Mouse (Mus musculus) erythroblast, adult 5-6 weeks (primary cell): ENCODE measurements around the gene Mef2c. TPM values are rescaled to one million over a fixed set of nuclear protein-coding genes. Genes with fewer than 3 reads are reported as not detected.

Experiments
- ATAC-seq: replicated peaks from 2 replicates; pipeline ENCODE4 v1.8.0; 2016; ENCODE audit warnings: moderate number of reproducible peaks, mild to moderate bottlenecking, moderate TSS enrichment, inconsistent platforms; ENCODE audit not compliant: poor library complexity, low FRiP score, severe bottlenecking
- total RNA-seq, 2 experiments: library from RNA; stranded (forward) in 1 of 2; stranded (reverse) in 1 of 2; fragments of 150-400 nt in 1 of 2; fragments of 200-764, 138-1000 nt in 1 of 2; gene quantifications; 2 replicates each; pipeline versions ENCODE4 v1.2.3 to v1.2.4; 2015 to 2017; ENCODE audit warnings: low replicate concordance in 2 of 2

Mef2c gene
- total RNA-seq (2015; ENCODE audit: low replicate concordance) (12.7 and 24.4 TPM in 2 replicates), total RNA-seq (2017; ENCODE audit: low replicate concordance) (7.5 and 14.1 TPM in 2 replicates)

GRCm38 (mm10) chr13:83503919-83504318, at the start of gene Mef2c:
Gene Mef2c (plus strand): TSS chr13:83504034.
- ATAC-seq, result no peak

- ATAC-seq, result no peak
Observed at GRCm38 (mm10) chr13:83458729-83459128, 45.1 kb upstream of the Mef2c start.

DNA sequence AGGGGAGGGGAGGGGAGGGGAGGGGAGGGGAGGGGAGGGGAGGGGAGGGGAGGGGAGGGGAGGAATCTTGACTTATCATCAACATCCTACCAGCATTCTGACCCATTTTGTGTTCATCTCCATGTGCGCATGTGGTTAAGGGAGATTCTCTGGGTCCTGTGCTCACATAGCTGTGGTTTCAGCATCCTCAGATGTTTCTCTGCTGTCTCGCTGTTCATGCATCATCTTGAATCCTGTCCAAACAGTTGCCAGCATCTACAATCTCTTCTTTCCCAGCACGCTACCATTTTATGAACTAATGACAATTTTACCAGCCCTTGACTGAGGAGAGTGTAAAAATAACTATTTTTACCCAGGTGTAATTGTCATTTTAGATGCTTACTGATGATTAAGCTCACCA, 44.2 kb upstream of the Mef2c start:
- ATAC-seq, result no peak

DNA sequence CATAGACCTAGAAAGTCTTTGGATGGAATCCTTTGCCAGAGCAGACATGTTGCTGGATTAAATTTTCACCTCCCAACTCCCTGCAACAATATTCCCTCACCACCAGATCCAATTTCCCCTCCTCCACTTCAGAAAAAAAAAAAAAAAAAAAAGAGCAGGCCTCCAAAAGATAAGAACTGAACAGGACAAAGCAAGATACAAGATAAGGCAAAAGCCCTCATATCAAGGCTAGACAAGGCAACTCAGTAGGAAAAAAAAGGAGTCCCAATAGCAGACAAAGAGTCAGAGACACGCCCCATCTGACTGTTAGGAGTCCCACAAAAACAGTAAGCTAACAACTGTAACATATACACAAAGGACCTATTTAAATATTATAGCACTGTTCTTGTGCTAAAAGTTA, 43.2 kb upstream of the Mef2c start:
- no peak for ATAC-seq

DNA sequence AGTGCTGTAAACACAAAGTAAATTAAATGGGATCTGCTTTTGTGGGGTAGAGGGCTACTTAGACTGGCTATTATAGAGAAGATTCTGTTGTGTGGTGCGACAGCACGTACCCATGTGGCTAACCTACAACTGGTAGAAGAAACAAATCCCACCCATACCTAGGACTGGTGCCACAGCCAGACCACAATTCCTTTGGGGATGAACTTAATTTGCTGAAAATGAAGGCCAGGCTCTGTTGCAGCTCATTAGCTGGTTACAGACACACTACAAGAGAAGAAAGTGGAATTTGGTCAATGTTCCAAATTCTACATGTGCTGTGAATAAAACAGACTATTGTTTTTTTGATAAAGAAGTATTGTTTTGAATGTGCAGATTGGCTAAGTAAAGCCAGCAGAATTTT, 42.3 kb upstream of the Mef2c start:
- no peak for ATAC-seq

- no peak for ATAC-seq
Observed at GRCm38 (mm10) chr13:83466756-83467155, 37.1 kb upstream of the Mef2c start.

GRCm38 (mm10) chr13:83468794-83469193, 35.0 kb upstream of the Mef2c start:
- no peak for ATAC-seq

GRCm38 (mm10) chr13:83473755-83474154, 30.1 kb upstream of the Mef2c start:
- ATAC-seq, result no peak

DNA sequence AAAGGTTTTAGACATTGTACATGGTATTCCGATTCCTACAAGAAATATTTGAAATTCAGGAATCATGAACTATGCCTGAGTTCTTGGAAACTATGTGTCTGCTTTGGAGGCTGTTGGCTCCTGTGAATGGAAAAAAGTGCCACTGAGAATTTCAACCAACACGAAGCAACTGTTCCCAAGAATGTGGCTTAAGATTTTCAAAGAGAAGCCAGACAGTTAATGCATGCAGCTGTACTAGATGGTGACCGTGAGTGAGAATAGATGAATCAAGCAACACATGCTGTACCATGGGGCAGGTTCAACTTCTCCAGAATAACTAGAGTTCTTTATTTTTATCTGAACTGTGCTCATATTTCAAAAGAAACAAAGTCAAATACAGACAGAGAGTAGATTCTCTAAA, 23.4 kb upstream of the Mef2c start:
- ATAC-seq, result no peak

DNA sequence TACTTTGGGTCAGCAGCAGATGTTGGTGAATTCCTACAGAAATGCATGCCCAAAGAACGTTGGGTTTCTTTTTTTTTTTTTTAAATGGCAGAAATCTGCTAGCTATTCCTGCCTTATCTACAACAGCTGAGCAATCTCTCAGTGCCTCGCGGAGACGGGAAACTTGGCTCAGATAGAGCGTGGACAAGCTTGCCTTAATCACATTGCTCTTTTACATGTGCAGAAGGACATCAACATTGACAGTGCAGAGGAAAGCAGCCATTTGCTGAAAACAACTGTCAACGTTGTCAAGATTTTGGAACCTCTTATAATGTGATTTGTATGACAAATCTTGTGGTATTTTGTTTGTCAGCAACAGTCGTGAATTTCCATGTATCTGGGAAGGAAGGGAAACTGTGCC, 22.5 kb upstream of the Mef2c start:
- ATAC-seq, result no peak

DNA sequence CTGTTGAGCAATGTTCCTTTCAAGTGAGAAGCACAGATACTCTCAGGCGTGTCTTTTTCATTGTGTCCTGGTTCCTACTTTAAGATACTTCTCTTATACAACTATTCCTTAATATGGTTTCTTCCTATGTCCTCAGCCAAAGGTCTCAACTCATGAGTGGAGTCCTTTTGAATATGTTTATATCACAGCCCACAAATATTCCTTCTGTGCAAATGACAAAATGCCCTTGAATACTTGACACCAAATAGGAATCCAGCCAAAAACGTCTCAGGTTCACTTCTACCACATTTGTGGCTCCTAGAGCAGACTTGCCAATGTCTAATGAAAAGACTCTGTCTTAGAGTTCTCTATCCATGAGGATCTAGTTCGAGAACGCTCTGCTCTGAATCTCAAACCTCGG, 21.7 kb upstream of the Mef2c start:
- no peak for ATAC-seq

DNA sequence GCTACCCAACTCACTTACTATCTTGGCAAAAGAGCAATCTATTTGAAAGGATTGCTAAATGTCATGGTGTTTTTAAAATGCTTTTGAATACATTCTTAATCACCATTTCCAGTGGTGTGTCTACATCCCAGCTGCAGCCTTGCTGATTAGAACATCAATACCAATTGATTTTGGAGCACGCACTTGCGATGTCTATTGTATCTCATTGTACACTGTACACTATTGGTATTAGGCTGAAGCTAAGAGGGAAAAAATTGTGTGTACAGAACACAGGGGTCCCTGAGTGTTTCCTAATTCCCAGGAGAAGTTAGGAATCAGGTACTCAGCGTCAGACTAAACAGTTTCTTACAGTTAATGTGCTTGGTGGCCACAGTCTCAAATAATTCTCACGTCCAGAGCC, 19.6 kb upstream of the Mef2c start:
- no peak for ATAC-seq

DNA sequence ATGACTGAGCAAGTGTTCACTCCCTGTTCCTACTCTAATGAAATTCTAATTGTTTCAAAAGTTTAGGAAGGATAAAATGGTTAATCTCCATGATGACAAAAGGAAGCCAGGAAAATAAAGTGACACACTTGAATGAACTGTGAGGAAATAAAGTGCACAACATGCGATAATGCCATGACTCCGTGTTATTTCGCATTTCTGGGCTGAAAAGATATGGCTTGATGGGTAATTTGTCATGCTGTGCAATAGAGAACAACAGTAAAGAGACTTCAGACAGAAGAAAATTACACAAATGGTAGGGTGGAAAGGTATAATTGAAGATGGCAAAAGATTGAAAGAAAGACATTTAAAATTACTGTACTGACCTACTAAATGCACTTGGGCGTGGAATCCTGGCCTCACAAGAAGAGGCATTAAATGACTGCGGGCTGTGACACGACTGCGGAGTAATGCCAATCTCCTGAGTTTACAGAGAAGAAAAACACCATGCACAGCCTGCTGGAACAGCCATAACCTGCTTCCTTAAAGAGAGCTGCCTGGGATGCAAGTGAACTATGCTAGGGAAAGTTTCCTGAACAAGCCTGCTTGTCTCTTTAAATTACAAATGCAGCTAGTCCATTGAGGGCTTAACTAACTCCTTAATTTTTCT, 19.0 kb upstream of the Mef2c start:
- no peak for ATAC-seq

DNA sequence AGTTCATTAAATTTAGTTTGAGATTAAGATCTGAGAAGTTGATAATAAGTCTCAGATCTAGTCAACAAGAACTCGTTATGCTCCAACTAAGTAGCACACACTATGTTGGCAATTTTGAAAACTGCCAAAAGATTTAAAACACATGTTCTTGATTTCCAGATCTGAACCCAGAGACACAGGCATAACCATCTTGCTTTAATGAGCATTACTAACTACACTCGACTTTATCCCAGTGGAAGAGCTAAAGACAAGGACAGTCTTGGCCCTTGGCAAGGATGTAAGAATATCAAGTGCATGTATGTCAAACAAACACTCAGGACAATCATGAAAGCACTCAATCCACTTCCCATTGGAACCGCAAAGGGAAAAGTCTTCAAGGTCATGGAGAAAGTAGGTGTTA, 11.8 kb upstream of the Mef2c start:
- no peak for ATAC-seq

GRCm38 (mm10) chr13:83497708-83498107, 6.1 kb upstream of the Mef2c start:
- ATAC-seq, result no peak

DNA sequence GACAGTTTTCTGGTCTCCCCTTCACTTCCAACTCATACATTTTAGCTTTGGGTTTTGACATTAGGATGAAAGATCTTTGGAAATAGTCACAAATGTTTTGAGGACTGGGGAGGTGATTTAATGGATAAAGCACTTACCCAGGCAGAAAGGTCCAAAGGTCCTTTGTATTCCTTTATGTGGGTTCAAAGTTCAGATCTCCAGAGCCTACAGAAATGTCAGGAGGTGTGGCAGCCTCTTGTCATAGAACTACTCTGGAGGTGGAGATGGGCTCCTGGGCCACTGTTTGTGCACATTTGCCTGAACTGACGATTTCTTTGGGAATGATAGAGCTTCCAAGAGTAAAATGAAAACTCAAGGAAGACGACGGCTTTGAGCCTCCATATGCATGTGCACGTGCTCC, 4.3 kb upstream of the Mef2c start:
- no peak for ATAC-seq

DNA sequence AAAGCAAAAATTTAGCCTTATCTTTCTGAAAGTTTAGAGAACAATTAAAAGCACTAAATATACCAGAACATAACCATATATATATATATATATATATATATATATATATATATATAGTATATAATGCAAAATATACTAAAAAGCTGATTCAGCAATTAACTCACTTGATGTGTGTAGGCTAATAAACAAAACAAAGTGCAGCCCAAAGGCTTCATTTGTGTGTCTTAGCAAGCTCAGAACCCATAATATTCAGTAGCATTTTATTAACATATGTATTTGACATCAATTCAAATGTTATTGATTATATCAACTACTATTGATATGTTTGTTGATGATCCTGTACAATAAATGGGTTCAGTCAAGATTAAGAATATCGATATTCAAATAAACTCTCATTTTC, 3.9 kb downstream of the Mef2c start:
- ATAC-seq, result no peak

- no peak for ATAC-seq
Observed at GRCm38 (mm10) chr13:83515013-83515547, 11.2 kb downstream of the Mef2c start.

DNA sequence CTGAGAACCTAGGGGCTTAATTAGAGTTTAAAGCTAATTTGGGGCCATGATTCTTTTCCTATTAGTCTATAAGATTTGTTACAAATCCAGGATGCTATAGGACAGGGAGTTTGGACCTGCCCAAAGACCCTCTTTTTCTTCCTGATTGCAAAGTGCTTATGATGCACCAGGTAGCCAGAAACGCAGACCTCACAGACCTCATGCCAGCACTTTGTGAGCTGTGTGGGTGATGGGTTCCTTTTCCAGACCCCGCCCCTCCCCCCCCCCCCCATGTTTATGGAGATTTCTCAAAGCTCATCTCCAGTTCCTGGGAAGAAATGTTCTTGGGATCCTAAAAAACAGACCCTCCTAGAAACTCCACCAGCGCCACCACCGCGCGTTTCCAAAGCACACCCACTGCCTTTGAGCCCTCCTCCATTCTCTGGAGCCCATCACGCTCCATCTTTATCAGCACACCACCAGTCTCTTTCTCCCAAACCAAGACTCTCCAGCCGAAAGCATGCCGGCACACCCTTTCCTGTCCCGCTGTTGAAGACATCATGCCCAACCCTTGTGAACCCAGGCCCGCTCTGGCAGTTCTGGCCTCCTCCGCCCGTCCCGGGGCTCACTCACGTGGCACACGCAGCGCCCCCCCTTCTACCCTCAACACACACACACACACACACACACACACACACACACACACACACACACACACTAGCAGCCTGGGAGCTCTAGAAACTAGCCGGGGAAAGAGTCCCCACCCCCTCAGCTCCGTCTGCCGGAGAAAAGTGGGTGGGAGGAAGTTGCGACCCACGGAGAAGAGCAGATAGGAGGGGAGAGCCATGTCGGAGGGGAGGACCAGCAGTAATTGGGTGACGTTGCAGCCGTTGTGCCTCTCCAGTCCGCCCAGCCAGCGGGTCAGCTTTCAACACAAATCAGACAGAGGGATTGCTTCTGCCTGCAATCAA, 14.1 kb downstream of the Mef2c start:
- ATAC-seq, result peak; percentile 64

- no peak for ATAC-seq
Observed at GRCm38 (mm10) chr13:83520807-83521206, 17.0 kb downstream of the Mef2c start.
